Mouse (Mus musculus) lung, postnatal 0 days (tissue): ENCODE results near the gene E030018B13Rik.

Experiments used
- CTCF ChIP-seq: IDR thresholded peaks from 2 replicates; pipeline ENCODE4 v1.5.1; 2016; ENCODE audit warnings: antibody characterized with exemption, mild to moderate bottlenecking
- EP300 ChIP-seq: IDR thresholded peaks from 2 replicates; pipeline ENCODE4 v1.6.1; 2016; ENCODE audit warnings: antibody characterized with exemption, mild to moderate bottlenecking, control low read depth

GRCm38 (mm10) chr7:63922975-63923374 is 6.3 kb downstream of the E030018B13Rik start:
- TF ChIP-seq CTCF (peak; percentile 36; the same call in 1 of the 2 replicates), EP300 (no peak)
